Mouse (Mus musculus): ENCODE data around the gene Rad9b. TPM values are rescaled to one million over a fixed set of nuclear protein-coding genes. Genes with fewer than 3 reads are reported as not detected.

The Rad9b gene
- polyA plus RNA-seq, 1 experiment from 2014 or later: 11.0 TPM

DNA sequence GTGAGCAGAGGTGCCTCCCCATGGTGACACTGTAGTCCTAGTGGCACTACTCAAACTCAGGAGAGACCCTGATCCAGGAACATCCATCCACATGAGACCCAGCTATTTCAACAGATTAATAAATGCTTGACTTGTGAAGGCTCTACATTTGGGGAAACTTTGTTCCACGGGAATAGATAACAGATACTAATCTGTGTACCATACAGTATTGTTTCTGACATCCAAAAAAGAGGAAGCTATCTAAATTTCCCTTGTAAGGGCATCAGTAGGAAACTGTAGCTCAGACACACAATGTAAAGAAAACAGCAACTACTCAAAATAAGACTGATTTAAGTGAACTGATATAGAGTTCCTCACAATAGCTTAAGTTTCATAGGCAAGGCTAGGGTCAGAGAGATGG lies 11.2 kb downstream of the Rad9b start:
- no peak overlapping the region for H3K9ac ChIP-seq (ENCODE audit: low read length)
- no peak for ATAC-seq (replicated peaks; ENCODE audit: extremely low read depth, insufficient read depth, low FRiP score)
- no peak overlapping the region for H3K27ac ChIP-seq (ENCODE audit: low read length)
- 57% methylated on average over 1 of the region's 1 CpGs for WGBS
- peaks cover 4% of the 10 kb centered on the region for H3K4me1 ChIP-seq (ENCODE audit: control insufficient read depth, insufficient read depth, low read length)
- H3K9me3 ChIP-seq (replicated peaks; ENCODE audit: control insufficient read depth, low read length): peaks cover 6% of the 10 kb centered on the region
- no peak overlapping the region for H3K4me2 ChIP-seq (ENCODE audit: low read depth, low read length)
- no peaks in the 10 kb centered on the region for H3K27me3 ChIP-seq (ENCODE audit: control insufficient read depth, insufficient read depth, low read length)
- no peak overlapping the region for H3K4me3 ChIP-seq (ENCODE audit: low read length)
- 0 out of 2 replicates have a peak, but pooled peaks cover 6% of the 10 kb centered on the region for H3K36me3 ChIP-seq (ENCODE audit: control insufficient read depth, insufficient read depth)

DNA sequence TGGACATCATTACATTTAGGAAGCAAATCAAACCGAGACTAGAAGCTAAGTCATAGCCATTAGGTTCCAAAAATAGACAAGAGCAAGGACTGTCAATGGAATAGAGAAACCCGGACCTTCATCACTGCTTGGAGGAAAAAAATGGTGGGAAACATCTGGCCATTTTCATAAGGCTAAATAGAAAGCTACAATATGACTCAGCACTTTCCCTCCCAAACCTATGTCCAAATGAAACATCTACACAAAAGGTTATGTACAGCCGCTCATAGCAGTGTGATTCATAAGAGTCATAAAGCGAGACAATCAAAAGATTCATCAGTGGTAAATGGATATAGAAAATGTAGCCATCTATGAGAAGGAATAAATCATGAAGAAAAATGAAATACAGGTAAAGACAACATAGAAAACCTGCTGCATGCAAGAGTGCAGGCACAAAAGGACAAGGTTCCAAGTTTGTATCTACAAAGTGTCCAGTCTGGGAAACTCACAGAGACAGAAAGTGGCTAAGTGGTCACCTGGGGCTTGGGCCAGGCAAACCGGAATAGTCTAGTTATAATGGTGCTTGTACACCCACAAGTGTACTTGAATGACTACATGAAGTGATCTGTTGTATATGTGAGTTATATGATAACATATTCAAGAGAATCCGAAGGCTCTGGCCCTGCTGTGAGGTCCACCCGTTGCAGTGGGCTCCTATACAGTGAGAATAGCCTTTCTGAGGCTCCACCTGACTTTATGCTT lies 17.3 kb downstream of the Rad9b start:
- H3K9ac ChIP-seq (ENCODE audit: low read length): no peak overlapping the region
- 81% methylated on average over 7 of the region's 7 CpGs for WGBS

DNA sequence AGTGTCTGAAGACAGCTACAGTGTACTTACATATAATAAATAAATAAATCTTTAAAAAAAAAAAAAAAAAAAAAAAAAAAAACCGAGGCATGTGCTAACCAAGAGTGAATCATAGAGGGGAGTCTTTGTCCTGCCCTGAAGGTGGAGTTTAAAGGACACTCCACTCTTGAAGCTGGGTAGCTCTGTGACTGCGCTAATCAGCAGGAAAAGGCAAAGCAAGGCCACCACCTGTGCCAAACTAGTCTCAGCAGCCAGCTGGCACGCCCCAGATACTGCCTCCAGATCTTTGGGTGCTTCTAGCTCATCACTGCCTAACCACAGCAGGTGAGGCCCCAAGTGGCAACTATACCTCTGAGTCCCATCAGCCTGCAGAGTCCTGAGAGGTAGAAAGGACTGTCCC lies 19.4 kb downstream of the Rad9b start:
- Histone ChIP-seq H3K4me2 (ENCODE audit: low read depth, low read length) (no peak overlapping the region), H3K9me3 (replicated peaks; ENCODE audit: control insufficient read depth, low read length) (no peaks in the 10 kb centered on the region), H3K9ac (ENCODE audit: low read length) (no peak overlapping the region), H3K27ac (ENCODE audit: low read length) (no peak overlapping the region), H3K4me3 (ENCODE audit: low read length) (no peak overlapping the region), H3K36me3 (ENCODE audit: control insufficient read depth, insufficient read depth) (no peaks in the 10 kb centered on the region), H3K27me3 (ENCODE audit: control insufficient read depth, insufficient read depth, low read length) (no peaks in the 10 kb centered on the region), H3K4me1 (ENCODE audit: control insufficient read depth, insufficient read depth, low read length) (no peaks in the 10 kb centered on the region)
- ATAC-seq (replicated peaks; ENCODE audit: extremely low read depth, insufficient read depth, low FRiP score): no peak
- 54% methylated on average over 3 of the region's 3 CpGs for WGBS

More for the DNA sequence above, 17.3 kb downstream of the Rad9b start:
- no peak overlapping the region for H3K4me3 ChIP-seq (ENCODE audit: low read length)
- H3K36me3 ChIP-seq (ENCODE audit: control insufficient read depth, insufficient read depth): no peaks in the 10 kb centered on the region
- no peak for ATAC-seq (replicated peaks; ENCODE audit: extremely low read depth, insufficient read depth, low FRiP score)
- no peaks in the 10 kb centered on the region for H3K9me3 ChIP-seq (replicated peaks; ENCODE audit: control insufficient read depth, low read length)
- H3K27me3 ChIP-seq (ENCODE audit: control insufficient read depth, insufficient read depth, low read length): no peaks in the 10 kb centered on the region
- H3K27ac ChIP-seq (ENCODE audit: low read length): no peak overlapping the region
- no peak overlapping the region for H3K4me2 ChIP-seq (ENCODE audit: low read depth, low read length)
- no peaks in the 10 kb centered on the region for H3K4me1 ChIP-seq (ENCODE audit: control insufficient read depth, insufficient read depth, low read length)

DNA sequence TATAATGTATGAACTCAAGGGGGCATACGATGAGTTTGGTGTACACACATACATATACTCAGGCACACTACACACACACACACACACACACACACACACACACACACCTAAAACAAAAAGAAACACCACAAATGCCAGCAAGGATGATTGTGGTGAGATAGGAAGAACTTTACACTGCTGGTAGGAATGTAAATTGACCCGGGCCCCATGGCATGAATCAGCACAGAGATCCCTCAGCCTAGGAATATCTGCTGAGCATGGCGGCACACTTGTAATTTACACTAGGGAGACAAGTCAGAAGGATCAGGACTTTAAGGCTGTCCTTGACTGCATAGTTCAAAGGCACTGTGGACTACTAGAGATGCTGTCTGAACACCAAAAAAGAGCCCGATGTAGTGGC lies 23.8 kb downstream of the Rad9b start:
- Histone ChIP-seq H3K9me3 (replicated peaks; ENCODE audit: control insufficient read depth, low read length) (no peaks in the 10 kb centered on the region), H3K27me3 (ENCODE audit: control insufficient read depth, insufficient read depth, low read length) (no peaks in the 10 kb centered on the region), H3K4me1 (ENCODE audit: control insufficient read depth, insufficient read depth, low read length) (no peaks in the 10 kb centered on the region), H3K27ac (ENCODE audit: low read length) (no peak overlapping the region), H3K36me3 (ENCODE audit: control insufficient read depth, insufficient read depth) (peaks cover 6% of the 10 kb centered on the region), H3K9ac (ENCODE audit: low read length) (no peak overlapping the region), H3K4me3 (ENCODE audit: low read length) (no peak overlapping the region), H3K4me2 (ENCODE audit: low read depth, low read length) (no peak overlapping the region)
- ATAC-seq (replicated peaks; ENCODE audit: extremely low read depth, insufficient read depth, low FRiP score): no peak
- 76% methylated on average over 4 of the region's 4 CpGs for WGBS

DNA sequence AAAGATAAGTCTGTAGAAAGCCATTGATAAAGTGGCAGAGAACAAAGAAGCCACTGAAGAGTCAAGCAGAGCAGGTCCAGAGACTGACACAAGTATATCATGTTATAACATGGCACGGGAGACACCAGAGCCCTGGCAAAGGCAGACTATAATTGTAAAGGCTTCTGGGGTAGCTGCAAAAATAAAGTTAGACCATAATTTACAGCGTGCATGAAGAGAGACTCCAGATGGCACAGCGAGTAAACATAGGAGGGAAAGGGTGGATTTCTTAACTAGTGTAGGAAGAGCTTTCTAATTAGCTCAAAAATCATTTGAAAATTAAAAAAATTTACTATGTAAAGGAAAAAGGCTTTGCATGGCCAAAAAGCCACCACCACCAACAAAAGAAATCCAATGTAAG lies 26.8 kb downstream of the Rad9b start:
- no peak for ATAC-seq (replicated peaks; ENCODE audit: extremely low read depth, insufficient read depth, low FRiP score)
- Histone ChIP-seq H3K9ac (ENCODE audit: low read length) (no peak overlapping the region), H3K36me3 (ENCODE audit: control insufficient read depth, insufficient read depth) (peaks cover 10% of the 10 kb centered on the region), H3K4me3 (ENCODE audit: low read length) (no peak overlapping the region), H3K4me2 (ENCODE audit: low read depth, low read length) (no peak overlapping the region), H3K9me3 (replicated peaks; ENCODE audit: control insufficient read depth, low read length) (no peaks in the 10 kb centered on the region), H3K4me1 (ENCODE audit: control insufficient read depth, insufficient read depth, low read length) (0 out of 2 replicates have a peak, but pooled peaks cover 3% of the 10 kb centered on the region), H3K27ac (ENCODE audit: low read length) (no peak overlapping the region), H3K27me3 (ENCODE audit: control insufficient read depth, insufficient read depth, low read length) (no peaks in the 10 kb centered on the region)
- 85% methylated on average over 3 of the region's 3 CpGs for WGBS

DNA sequence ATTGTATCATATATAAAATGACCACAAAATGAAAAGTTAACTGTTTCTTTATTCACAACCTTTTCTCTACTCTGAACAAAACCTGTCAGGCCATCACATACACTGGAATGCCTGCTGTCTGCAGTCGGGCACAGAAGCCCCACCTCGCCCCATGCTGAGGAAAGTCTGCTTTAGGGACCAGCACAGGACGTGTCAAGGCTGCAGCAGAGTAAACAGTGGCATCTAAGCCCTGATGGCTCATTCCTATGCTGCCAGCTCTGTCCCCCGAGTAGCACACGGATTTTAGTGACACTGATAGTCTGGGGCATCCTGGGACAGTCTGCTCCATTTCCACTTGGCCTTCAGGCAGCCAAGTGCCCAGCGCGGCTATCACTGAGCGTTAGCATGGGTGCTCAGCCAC lies 28.6 kb downstream of the Rad9b start:
- 86% methylated on average over 8 of the region's 8 CpGs for WGBS
- Histone ChIP-seq H3K36me3 (ENCODE audit: control insufficient read depth, insufficient read depth) (peaks cover 18% of the 10 kb centered on the region), H3K27ac (ENCODE audit: low read length) (no peak overlapping the region), H3K27me3 (ENCODE audit: control insufficient read depth, insufficient read depth, low read length) (no peaks in the 10 kb centered on the region), H3K4me3 (ENCODE audit: low read length) (no peak overlapping the region), H3K4me2 (ENCODE audit: low read depth, low read length) (no peak overlapping the region), H3K4me1 (ENCODE audit: control insufficient read depth, insufficient read depth, low read length) (peaks cover 9% of the 10 kb centered on the region), H3K9me3 (replicated peaks; ENCODE audit: control insufficient read depth, low read length) (no peaks in the 10 kb centered on the region), H3K9ac (ENCODE audit: low read length) (no peak overlapping the region)
- ATAC-seq (replicated peaks; ENCODE audit: extremely low read depth, insufficient read depth, low FRiP score): no peak

DNA sequence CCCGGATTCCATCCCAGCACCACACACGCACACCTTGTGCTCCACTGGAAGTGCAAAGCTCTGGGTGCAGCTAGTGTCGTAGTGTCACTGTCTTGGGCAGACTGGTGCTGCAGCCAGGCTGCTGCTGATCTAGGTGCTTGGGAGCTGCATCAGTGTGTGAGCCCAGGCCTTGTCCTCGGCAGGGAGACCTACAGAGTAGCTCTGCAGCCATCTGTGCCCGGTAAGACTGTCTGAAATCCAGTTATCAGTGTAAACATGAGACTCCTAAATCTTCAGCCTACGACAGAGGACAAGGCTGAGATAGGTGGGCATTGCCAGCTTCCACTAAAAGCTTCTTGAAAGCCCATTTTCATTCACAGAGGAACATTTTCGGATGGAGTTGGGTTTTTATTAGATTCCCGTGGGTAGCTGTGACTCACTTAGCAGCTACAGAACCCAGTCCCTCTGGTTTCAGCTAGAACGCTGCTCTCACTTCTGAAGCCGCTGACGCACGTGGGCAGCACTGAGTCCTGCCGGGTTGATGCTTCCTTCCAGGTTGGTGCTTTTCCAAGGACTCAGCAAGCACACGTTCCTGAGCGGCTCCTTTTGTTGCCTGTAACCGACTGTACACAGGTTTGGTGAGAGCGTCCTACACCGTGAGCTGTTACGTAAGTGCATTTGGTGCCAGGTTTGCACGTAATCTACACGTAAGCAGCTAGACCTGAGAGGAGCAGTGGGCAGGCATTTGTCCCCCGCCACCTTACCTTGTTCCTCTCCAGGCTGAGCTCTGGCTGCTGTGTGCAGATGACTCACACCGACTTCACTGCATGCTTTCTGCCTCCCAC lies 29.2 kb downstream of the Rad9b start:
- H3K9ac ChIP-seq (ENCODE audit: low read length): no peak overlapping the region
- H3K27ac ChIP-seq (ENCODE audit: low read length): no peak overlapping the region
- H3K9me3 ChIP-seq (replicated peaks; ENCODE audit: control insufficient read depth, low read length): no peaks in the 10 kb centered on the region
- H3K4me2 ChIP-seq (ENCODE audit: low read depth, low read length): no peak overlapping the region
- ATAC-seq (replicated peaks; ENCODE audit: extremely low read depth, insufficient read depth, low FRiP score): no peak
- H3K4me3 ChIP-seq (ENCODE audit: low read length): no peak overlapping the region
- 85% methylated on average over 23 of the region's 23 CpGs for WGBS
- H3K27me3 ChIP-seq (ENCODE audit: control insufficient read depth, insufficient read depth, low read length): no peaks in the 10 kb centered on the region
- peaks cover 14% of the 10 kb centered on the region for H3K4me1 ChIP-seq (ENCODE audit: control insufficient read depth, insufficient read depth, low read length)
- peaks cover 18% of the 10 kb centered on the region for H3K36me3 ChIP-seq (ENCODE audit: control insufficient read depth, insufficient read depth)

DNA sequence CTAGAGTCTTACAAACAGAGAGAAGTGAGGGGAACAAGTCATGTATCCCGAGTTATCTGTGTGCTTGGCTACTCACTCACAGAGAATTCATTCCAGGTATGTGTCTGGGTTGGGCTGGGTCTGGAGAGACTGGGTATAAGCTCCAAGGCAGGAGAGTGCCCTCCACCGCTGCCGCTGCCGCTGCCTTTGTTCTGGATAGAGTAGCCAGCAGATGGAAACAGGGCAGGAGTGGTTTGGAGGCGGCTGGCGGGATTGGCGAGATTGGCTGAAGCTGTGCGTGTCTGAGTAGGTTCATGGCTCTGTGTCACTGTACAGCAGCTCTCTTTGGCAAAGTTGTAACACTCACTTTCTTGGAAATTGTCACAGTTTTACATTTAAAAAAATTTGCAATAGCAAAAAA lies 30.5 kb downstream of the Rad9b start:
- Histone ChIP-seq H3K36me3 (ENCODE audit: control insufficient read depth, insufficient read depth) (peaks cover 18% of the 10 kb centered on the region), H3K27ac (ENCODE audit: low read length) (peak overlapping the region; percentile 37; the same call in 1 of the 2 replicates), H3K9me3 (replicated peaks; ENCODE audit: control insufficient read depth, low read length) (no peaks in the 10 kb centered on the region), H3K4me2 (ENCODE audit: low read depth, low read length) (no peak overlapping the region; the same call in 1 of the 2 replicates), H3K4me3 (ENCODE audit: low read length) (no peak overlapping the region), H3K27me3 (ENCODE audit: control insufficient read depth, insufficient read depth, low read length) (no peaks in the 10 kb centered on the region), H3K4me1 (ENCODE audit: control insufficient read depth, insufficient read depth, low read length) (peaks cover 24% of the 10 kb centered on the region), H3K9ac (ENCODE audit: low read length) (no peak overlapping the region)
- 56% methylated on average over 8 of the region's 8 CpGs for WGBS
- no peak for ATAC-seq (replicated peaks; ENCODE audit: extremely low read depth, insufficient read depth, low FRiP score)

DNA sequence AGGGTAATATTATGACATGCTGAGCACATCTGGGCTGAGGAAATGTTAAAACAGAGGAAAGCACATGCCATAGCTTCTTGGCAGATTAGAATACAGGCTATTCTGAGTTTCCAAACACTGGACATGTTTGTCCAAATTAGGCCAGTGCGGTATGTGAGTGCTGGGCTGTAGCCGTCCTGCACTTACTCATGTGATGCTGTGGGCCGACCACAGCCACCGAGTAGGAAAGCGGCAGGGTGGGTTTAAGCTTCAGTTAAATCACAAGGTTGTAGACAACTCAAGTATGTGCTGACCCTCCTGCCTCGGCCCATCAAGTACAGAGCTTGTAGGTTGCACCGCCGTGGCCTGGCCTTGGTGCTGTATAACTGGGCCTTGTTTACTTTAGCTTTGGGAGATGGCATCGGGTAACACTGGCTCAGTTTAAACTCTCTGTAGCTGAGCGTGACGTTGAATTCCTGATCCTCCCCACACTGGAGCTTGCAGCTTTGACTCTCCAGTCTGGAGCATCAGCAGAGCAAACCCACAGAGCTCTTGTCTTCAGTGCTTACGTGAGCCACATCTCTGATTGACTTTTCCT lies 33.7 kb downstream of the Rad9b start:
- peaks cover 17% of the 10 kb centered on the region for H3K36me3 ChIP-seq (ENCODE audit: control insufficient read depth, insufficient read depth)

More for the DNA sequence above, 33.7 kb downstream of the Rad9b start:
- Histone ChIP-seq H3K4me1 (ENCODE audit: control insufficient read depth, insufficient read depth, low read length) (peaks cover 52% of the 10 kb centered on the region), H3K4me2 (ENCODE audit: low read depth, low read length) (peak overlapping the region; percentile 50), H3K27ac (ENCODE audit: low read length) (peak overlapping the region; percentile 99), H3K9me3 (replicated peaks; ENCODE audit: control insufficient read depth, low read length) (no peaks in the 10 kb centered on the region), H3K4me3 (ENCODE audit: low read length) (peak overlapping the region; percentile 18), H3K27me3 (ENCODE audit: control insufficient read depth, insufficient read depth, low read length) (no peaks in the 10 kb centered on the region), H3K9ac (ENCODE audit: low read length) (peak overlapping the region; percentile 74)
- WGBS: 44% methylated on average over 12 of the region's 12 CpGs
- peak; percentile 35 for ATAC-seq (replicated peaks; ENCODE audit: extremely low read depth, insufficient read depth, low FRiP score)
